Mouse (Mus musculus) bone marrow, adult 2 months (tissue): ENCODE measurements at regions not wholly inside any gene's neighbourhood (a gene's known extent, or its start where the extent isn't known, plus 50 kb on each side); places are given as distances from the start of the nearest gene placed in this dataset.

Experiments used
- H3K27ac ChIP-seq: fragments of 200-500 bp; 2 replicates; pipeline ENCODE4 v1.5.1; 2012; ENCODE audit warnings: low read depth, mild to moderate bottlenecking, control low read depth, inconsistent platforms, low read length; ENCODE audit not compliant: control insufficient read depth, poor library complexity, insufficient read depth
- H3K4me1 ChIP-seq: fragments of 200-500 bp; 2 replicates; pipeline ENCODE4 v1.6.1; 2011; ENCODE audit warnings: low read length; ENCODE audit not compliant: control insufficient read depth, insufficient read depth
- H3K4me3 ChIP-seq: fragments of 200-500 bp; replicated peaks from 2 replicates; pipeline ENCODE3; 2011; ENCODE audit warnings: mild to moderate bottlenecking, low read depth, low read length, control low read depth; ENCODE audit not compliant: control insufficient read depth
- CTCF ChIP-seq: fragments of 200-500 bp; IDR thresholded peaks from 2 replicates; pipeline ENCODE4 v1.5.1; 2011; ENCODE audit warnings: low read length, control low read depth; ENCODE audit not compliant: control insufficient read depth, insufficient read depth
- POLR2A ChIP-seq: fragments of 200-500 bp; IDR thresholded peaks from 2 replicates; pipeline ENCODE4 v1.6.1; 2011; ENCODE audit warnings: low read depth, mild to moderate bottlenecking, control low read depth, low read length, borderline replicate concordance; ENCODE audit not compliant: control insufficient read depth
- WGBS: fragments of 180-500 bp; shearing (Covaris S2); methylation state at CpG from one replicate; pipeline ENCODE4 v1.1.7; 2018; 5-methylcytosine and 5-hydroxymethylcytosine counted together

DNA sequence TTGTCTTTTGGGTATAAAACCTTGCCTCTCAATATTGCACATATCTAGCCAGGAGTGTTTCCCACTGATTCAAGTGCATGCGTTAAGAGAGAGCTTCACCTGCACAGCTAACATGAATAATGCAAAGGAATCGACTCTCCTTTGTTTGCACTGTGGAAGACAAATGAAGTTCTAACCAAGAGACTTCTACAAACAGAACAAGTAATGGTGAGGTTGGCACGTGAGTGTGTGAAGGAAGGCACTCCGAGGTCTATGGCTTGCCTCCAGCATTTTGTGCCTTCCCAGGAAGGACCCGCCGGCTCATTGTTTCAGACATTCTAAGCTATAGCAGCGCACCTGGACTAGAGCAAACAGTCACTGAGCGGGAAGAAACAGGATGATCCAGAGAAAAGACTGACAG, 238.5 kb upstream of the Gm5148 start:
- Histone ChIP-seq H3K27ac (no peak overlapping the region), H3K4me1 (no peaks in the 10 kb centered on the region), H3K4me3 (no peak overlapping the region)
- no peak for TF ChIP-seq POLR2A
- no peak for TF ChIP-seq CTCF
- WGBS, result 81% methylated on average over 8 of the region's 8 CpGs

DNA sequence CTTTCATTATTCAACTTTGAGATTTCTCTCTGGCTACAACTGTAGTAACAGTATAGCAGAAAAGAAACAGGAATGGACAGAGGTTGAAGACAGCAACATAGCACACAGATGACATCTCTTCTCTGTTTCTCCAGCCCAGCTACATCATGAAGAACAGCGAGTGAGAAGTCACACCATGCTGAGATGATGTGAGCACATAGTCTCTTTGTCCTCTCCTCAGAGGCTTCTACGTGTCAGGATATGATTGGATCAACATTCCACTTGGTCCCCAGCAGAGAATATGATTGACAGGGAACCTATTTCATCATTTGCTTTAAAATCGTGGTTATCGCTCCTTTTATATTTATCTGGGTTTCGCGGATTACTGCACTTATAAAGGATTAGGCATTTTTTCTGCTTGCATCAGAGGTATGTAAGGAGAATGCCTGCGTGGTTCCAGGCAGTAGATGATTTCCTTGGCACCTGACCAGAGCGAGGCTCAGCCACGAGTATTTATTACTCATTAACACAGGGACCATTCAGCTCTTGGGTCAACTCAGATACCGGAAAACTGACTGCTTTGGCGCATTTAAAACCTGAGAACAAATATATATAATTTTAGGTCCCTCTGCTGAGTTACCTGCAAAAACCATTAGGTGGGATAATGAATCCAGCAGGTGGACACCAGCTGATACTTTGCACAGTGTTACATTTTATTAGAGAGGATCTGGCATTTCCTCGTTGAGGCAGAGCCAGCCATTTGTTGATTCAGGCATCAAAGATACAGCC, 237.9 kb upstream of the Gm5148 start:
- Histone ChIP-seq H3K4me1 (no peaks in the 10 kb centered on the region), H3K4me3 (no peak overlapping the region), H3K27ac (no peak overlapping the region)
- 74% methylated on average over 12 of the region's 12 CpGs for WGBS
- TF ChIP-seq POLR2A, result no peak
- no peak for TF ChIP-seq CTCF

DNA sequence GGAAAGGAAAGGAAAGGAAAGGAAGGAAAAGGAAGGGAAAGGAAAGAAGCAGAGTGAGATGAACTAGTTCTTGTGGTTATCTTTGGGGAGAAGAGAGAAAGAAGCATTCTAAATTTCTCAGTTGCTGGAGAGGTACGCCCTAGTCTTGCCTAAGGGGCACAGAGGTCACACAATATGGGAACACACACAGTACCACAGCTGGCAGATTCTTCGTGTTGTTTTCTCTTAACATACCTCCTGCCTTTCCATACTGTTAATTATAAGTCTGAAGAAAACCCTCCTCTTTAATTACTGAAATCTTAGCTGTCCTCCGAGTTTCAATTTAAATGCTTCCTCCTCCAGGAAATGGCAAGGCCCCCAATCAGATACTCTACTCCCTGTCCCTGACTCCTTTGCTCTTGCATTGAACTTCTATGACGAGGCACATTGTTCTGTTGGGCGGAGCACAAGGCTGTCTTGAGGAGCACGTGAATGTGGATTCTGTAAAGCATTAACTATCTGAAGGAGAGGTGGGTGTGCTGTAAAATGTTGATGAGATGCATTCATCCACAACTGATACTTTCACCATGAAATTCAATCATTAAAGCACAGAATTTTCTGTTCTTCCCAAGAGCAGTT, 234.2 kb upstream of the Gm5148 start:
- TF ChIP-seq POLR2A (no peak), CTCF (no peak)
- Histone ChIP-seq H3K4me1 (no peaks in the 10 kb centered on the region; the same call in 1 of the 2 replicates), H3K27ac (no peak overlapping the region), H3K4me3 (no peak overlapping the region)
- WGBS, result 59% methylated on average over 6 of the region's 6 CpGs

DNA sequence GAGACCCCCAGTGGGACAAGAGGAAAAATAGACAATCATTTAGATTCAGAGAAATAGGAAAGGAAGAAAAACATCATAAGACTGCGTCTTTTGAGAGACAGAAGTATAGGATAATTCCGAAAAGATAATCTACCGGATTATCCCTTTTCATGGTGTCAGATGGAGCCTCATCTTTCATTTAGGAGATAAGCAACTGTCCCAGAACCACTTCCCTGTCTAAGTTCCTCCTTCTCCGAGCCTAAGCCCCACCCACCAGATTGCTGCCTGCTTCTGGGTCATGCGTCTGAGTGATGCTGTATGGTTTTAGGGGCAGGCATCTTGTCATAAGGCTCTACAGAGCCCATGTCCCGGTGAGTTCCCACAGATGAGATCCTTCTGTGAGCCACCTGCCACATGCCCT, 232.3 kb upstream of the Gm5148 start:
- no peak overlapping the region for H3K27ac ChIP-seq
- no peaks in the 10 kb centered on the region; the same call in 1 of the 2 replicates for H3K4me1 ChIP-seq
- H3K4me3 ChIP-seq, result no peak overlapping the region
- TF ChIP-seq CTCF, result no peak
- WGBS, result 42% methylated on average over 6 of the region's 6 CpGs

DNA sequence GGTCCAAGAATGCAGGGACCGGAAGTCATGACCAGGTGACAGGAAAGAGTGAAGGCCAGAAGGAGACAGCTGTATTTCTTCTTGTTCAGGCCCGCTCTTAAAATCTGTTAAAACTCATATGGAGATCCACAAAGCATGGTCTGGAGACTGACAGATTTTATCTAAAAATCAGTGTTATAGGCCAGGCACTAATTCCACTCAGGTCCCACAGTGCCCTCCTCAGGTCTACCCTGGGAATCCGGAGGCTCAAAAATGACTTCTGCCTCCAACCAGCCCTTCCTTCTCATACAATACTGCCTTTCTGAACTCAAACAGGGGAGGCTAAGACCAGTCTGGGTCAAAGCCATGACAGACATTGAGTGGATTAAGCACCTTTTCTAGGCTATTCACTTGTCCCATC, 228.6 kb upstream of the Gm5148 start:
- H3K27ac ChIP-seq, result no peak overlapping the region
- H3K4me3 ChIP-seq, result no peak overlapping the region
- no peak for TF ChIP-seq POLR2A
- peak; percentile 13; the same call in 1 of the 2 replicates for TF ChIP-seq CTCF
- 28% methylated on average over 3 of the region's 3 CpGs for WGBS
- no peaks in the 10 kb centered on the region; the same call in 1 of the 2 replicates for H3K4me1 ChIP-seq

DNA sequence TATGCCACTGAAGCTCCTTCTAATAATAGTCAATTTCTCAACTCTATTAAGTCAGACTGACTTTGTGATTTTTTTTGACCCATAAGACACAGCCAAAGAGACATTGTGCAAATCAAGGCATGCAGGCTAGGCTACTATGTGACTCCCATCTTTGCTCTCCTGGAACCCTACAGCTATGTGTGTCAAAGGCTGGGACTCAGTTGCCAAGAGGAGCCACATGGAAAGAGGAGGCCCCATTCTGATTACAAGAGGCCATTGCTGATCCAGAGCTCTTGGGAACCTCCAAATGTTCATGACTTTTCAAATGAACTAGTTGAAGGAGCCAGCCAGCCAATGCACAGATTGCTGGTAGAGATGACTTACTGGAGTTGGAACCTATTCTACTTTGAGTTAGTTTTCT, 228.0 kb upstream of the Gm5148 start:
- TF ChIP-seq POLR2A (no peak), CTCF (no peak)
- Histone ChIP-seq H3K4me3 (no peak overlapping the region), H3K27ac (no peak overlapping the region)

DNA sequence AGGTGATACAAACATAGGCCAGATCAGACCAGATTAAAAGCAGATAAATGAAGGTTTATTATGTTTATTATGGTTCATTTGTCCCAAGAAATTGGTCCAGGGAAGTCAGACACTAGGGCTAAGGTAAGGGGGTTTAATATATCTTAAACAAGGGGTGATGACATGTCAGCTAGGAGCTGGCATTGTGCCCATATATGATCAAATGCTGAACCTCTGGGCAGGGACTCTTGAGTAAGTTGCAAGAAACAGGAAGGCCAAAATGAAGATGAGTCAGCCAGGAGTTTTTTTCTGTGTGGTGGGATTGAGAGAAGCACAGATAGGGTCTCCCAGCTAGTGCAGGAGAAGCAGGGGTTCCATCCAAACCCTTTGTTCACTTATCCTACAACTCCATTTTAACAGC, 219.4 kb upstream of the Gm5148 start:
- H3K4me3 ChIP-seq, result no peak overlapping the region
- TF ChIP-seq POLR2A (no peak), CTCF (no peak)
- no peak overlapping the region for H3K27ac ChIP-seq
- H3K4me1 ChIP-seq, result 0 out of 2 replicates have a peak, but pooled peaks cover 1% of the 10 kb centered on the region

More for the DNA sequence above, 228.0 kb upstream of the Gm5148 start:
- no peaks in the 10 kb centered on the region; the same call in 1 of the 2 replicates for H3K4me1 ChIP-seq

DNA sequence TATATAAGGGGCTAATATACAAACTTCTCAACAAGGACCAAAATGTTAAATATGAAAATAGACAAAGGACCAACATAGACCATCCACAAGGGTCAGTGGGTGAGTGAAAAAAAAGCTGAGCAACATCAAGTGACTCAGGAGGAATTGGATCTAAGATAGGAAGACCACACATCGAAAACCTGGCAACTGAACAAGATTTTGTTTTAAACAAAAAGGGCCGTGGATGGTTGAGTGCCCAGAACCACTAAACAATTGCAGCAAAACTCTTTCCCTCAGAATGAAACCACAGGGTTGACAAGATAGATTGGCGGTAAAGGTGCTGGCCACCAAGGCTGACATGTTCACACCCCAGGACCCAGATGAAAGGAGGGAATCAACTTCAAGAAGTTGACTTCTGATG, 215.7 kb upstream of the Gm5148 start:
- H3K4me3 ChIP-seq, result no peak overlapping the region
- 44% methylated on average over 3 of the region's 3 CpGs for WGBS

DNA sequence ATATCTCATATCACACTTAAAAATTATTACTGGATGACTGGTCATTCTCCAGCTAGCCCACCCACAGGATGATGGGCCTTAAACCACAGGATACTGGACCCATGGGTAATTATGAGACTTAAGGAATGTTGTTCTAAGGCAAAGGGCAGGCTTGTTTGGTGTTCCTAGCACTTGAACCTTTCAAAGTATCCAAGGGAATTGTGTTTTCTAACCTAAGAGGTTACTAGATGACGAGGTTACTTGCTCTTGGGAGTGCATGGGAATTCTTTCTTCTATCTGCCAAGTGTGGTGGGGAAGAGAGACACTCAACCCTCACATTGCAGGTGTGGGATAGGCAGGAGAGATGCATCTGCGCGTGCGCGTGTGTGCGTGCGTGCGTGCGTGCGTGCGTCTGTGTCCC, 214.6 kb upstream of the Gm5148 start:
- no peak for TF ChIP-seq CTCF
- no peak for TF ChIP-seq POLR2A
- no peak overlapping the region for H3K4me3 ChIP-seq
- 90% methylated on average over 11 of the region's 11 CpGs for WGBS
- no peak overlapping the region for H3K27ac ChIP-seq
- H3K4me1 ChIP-seq, result 0 out of 2 replicates have a peak, but pooled peaks cover 1% of the 10 kb centered on the region

More for the DNA sequence above, 215.7 kb upstream of the Gm5148 start:
- Histone ChIP-seq H3K4me1 (0 out of 2 replicates have a peak, but pooled peaks cover 1% of the 10 kb centered on the region), H3K27ac (no peak overlapping the region)
- TF ChIP-seq POLR2A, result no peak
- TF ChIP-seq CTCF, result no peak
